Mouse (Mus musculus) heart, postnatal 36 days (tissue): ENCODE measurements at regions not wholly inside any gene's neighbourhood (a gene's known extent, or its start where the extent isn't known, plus 50 kb on each side); places are given as distances from the start of the nearest gene placed in this dataset.

Experiments used
- DNase-seq, 2 experiments: peaks; one replicate each; pipeline ENCODE4 v3.0.0; 2021 to 2022
- intact Hi-C: fragments of 180-260 bp; cut with DNase I; formaldehyde crosslinking; loops from one replicate; pipeline ENCODE4 v1.15.1; 2025

- intact Hi-C loops: no loop called here
These were observed 253.6 kb downstream of the 9330182O14Rik start for GRCm38 (mm10) chr15:40387746-40388145.

DNA sequence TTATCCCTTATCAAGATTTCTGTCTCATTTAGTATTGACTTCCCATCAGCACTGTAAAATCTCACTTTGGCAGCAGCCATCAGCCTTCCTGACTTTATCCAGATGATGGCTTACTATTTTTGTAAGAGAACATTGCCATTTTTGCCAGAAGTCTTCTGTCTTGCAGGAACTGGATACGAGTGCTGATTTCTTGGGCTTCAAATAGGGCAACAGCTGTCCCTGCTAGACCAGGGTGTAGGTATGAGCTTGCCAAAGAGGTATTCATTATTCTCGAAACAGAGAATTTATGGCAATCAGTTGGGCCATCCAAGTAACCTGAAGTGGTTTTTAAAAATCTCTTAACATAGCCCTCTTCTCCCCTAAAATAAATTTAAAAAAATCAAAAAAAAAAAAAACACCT is 254.6 kb downstream of the 9330182O14Rik start:
- intact Hi-C loops: no loop called here
- DNase-seq: no peak

More at GRCm38 (mm10) chr15:40387746-40388145, 253.6 kb downstream of the 9330182O14Rik start:
- no peak for DNase-seq

GRCm38 (mm10) chr15:40435156-40435555 is 301.0 kb downstream of the 9330182O14Rik start:
- no peak for DNase-seq
- intact Hi-C loops: no loop called here

DNA sequence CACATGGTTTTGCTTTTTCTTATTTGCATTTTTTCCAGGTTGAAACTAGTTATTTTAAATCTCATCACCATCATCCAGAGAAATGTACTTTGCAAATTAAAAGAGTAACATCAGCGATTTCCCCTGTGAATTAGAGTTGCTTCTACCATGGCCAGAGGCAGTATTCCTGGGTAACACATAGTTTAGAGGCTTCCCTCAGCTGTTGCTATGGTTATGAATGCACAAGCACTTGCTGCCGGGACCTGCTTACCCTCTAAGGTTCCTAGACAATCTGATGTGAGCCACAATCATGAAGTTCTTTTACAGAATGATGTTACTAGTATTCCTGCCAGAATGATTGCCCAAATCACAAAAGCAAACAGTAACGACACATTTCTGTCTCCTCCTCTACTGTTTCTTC is 302.5 kb downstream of the 9330182O14Rik start:
- intact Hi-C loops: no loop called here
- DNase-seq: no peak

- intact Hi-C loops: no loop called here
These were observed 305.7 kb downstream of the 9330182O14Rik start for GRCm38 (mm10) chr15:40439827-40440226.

GRCm38 (mm10) chr15:40448623-40449022 is 314.5 kb downstream of the 9330182O14Rik start:
- no peak for DNase-seq
- intact Hi-C loops: no loop called here

More at GRCm38 (mm10) chr15:40439827-40440226, 305.7 kb downstream of the 9330182O14Rik start:
- no peak for DNase-seq

DNA sequence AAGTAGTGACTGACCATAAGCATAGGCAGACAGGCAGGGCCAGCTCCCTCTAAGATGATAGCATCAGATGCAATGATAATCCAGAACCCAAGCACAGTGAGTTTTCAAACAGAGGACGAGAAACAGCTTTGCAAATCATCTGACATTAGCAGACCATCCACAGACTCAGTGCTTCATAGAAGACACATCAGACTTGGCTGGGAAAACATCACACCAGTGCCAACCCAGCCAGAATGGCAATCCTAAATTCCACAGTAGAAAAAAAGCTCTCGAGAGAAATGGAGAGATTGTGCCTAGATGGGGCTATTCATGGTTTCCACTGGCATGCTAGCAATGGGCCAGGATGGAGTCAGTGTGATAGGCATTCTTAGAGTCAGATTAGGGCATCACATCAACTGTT is 319.1 kb downstream of the 9330182O14Rik start:
- intact Hi-C loops: no loop called here

GRCm38 (mm10) chr15:40475659-40476355 is 341.6 kb downstream of the 9330182O14Rik start:
- intact Hi-C loops: no loop called here
- peak; percentile 8 to 19 for DNase-seq

More for the DNA sequence above, 319.1 kb downstream of the 9330182O14Rik start:
- no peak for DNase-seq

GRCm38 (mm10) chr15:40480386-40480785 is 346.2 kb downstream of the 9330182O14Rik start:
- no peak for DNase-seq
- intact Hi-C loops: no loop called here

DNA sequence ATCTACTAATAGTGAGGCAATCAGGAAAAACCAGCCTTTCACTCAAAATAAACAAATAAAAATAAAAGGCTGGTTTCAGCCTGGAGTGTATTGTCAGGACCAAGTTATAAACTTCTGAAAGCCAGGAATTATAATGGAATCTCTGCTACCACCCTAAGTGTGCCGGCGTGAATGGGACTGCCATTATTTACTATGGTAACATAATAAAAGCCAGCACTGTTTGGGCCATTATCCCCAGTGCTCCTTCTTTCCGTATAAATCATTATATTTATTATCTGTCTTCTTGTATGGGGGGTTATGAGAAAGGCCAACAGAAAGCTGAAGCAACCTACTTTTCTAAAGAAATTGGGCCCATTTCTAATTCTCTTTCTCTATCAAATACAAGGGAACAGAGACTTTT is 347.1 kb downstream of the 9330182O14Rik start:
- DNase-seq: no peak
- intact Hi-C loops: no loop called here

DNA sequence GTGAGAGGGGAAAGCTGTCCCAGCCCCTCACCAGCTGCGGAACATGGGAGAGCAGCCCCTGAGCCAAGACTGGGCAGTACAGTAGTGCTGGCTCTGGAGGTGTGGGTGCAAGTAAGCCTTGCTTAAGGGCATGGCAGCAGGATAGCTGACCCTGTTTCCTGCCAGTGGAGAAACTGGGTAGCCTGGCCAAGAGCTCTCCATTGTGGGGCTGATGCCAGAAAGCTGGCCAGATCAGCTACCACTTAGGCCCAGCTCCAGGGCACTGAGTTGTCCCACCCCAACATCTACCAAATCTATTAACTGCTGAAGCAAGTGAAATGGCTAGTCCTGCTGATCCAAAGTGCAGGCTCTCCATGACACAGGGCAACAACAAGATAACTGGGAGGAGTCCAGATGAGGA is 351.8 kb downstream of the 9330182O14Rik start:
- DNase-seq: peak; percentile 18 to 19

GRCm38 (mm10) chr15:40501180-40502125 is 367.3 kb downstream of the 9330182O14Rik start:
- intact Hi-C loops: no loop called here
- DNase-seq: no peak

More for the DNA sequence above, 351.8 kb downstream of the 9330182O14Rik start:
- intact Hi-C loops: no loop called here

DNA sequence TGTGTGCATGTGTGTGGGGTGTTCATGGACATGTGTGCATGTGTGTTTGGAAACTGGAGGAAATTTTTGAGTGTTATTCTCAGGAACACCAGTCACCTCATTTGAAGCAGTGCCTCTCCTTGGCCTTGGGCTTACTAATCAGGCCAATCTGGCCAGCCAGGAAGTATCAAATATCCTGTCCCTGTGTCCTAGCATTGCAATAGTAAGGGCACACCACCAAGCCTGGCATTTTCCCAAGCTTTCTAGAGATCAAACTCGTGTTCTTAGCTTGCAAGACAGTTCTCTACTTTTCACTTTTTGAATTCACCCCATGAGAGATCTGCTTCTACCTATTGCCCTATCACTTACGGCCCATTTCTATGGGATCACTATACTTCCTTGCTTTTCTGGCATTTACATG is 376.7 kb downstream of the 9330182O14Rik start:
- no peak for DNase-seq
- intact Hi-C loops: no loop called here

DNA sequence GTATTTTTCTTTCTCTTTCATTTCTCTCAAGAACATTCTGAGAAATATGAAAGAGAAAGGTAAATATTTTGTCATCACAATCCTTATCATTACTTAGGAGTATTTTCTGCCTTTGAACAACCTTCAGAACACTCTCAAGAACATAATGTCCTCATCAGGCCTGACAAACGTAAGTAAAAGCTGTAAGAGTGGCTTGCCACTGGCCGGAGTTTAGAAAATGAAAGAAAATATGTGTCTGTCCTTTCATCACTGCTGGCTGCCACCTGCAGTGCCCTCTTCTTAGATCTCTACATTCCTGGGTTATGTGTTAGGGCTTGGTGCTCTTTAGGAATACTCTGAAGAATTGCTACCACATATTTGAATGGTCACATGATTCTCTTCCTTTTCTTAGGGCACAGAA is 390.2 kb downstream of the 9330182O14Rik start:
- DNase-seq: no peak
- intact Hi-C loops: no loop called here

- DNase-seq: no peak
- intact Hi-C loops: no loop called here
These were observed 399.3 kb downstream of the 9330182O14Rik start for GRCm38 (mm10) chr15:40533451-40533873.

GRCm38 (mm10) chr15:40561661-40562060 is 427.5 kb downstream of the 9330182O14Rik start:
- intact Hi-C loops: no loop called here
- no peak for DNase-seq

GRCm38 (mm10) chr15:40565716-40566115 is 431.6 kb downstream of the 9330182O14Rik start:
- no peak for DNase-seq

DNA sequence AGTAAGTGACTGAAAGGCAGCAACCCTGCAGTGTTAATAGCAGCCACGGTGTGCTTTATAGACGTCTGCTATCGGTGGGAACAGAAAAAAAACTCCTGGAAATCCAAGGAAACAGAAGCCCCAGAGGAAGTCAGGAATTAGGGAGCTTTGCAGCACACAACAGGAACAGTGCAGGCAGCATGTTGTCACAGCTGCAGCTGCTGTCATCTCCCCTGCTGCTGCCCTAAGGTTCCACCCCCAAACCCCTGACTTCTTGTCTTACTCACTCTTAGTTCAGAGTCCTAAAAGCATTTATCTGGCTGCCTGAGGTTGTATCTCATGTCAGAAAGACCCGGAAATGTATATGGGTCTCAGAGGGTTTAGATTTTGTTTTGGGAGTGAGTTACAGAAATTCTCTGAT is 432.3 kb downstream of the 9330182O14Rik start:
- DNase-seq: no peak
- intact Hi-C loops: no loop called here

More at GRCm38 (mm10) chr15:40565716-40566115, 431.6 kb downstream of the 9330182O14Rik start:
- intact Hi-C loops: no loop called here

DNA sequence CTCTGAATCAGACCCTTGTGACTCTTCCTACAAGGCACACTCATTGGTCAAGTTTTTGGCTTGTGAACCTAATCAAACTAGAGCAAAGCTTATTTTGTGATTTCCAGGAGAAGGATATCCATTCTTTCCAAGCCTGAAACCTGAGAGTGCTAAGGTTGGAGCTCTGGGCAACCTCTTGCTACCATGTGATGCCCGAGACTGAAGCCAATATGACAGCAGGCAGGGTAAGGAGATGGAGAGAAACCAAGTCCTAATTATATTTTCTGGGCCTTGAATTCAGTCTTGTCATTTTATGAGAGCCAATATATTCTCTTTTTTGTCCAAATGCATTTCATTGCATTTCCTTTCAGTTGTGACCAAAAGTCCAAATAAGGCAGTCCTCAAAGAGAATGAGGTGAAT is 434.5 kb downstream of the 9330182O14Rik start:
- intact Hi-C loops: no loop called here
- no peak for DNase-seq
